Mouse (Mus musculus): ENCODE measurements at regions not wholly inside any gene's neighbourhood (a gene's known extent, or its start where the extent isn't known, plus 50 kb on each side); places are given as distances from the start of the nearest gene placed in this dataset.

- DNase-seq (ENCODE audit: low read depth, low spot score), result no peak
These were observed 233.7 kb upstream of the Ldb2 start for GRCm38 (mm10) chr5:45033146-45033545.

GRCm38 (mm10) chr5:45027876-45028275, 228.4 kb upstream of the Ldb2 start:
- no peak for DNase-seq (ENCODE audit: low read depth, low spot score)

GRCm38 (mm10) chr5:45025383-45025782, 225.9 kb upstream of the Ldb2 start:
- no peak for DNase-seq (ENCODE audit: low read depth, low spot score)

- no peak for DNase-seq (ENCODE audit: low read depth, low spot score)
These were observed 208.4 kb upstream of the Ldb2 start for GRCm38 (mm10) chr5:45007930-45008329.

GRCm38 (mm10) chr5:45000996-45001395, 201.5 kb upstream of the Ldb2 start:
- DNase-seq (ENCODE audit: low read depth, low spot score), result no peak

- no peak for DNase-seq (ENCODE audit: low read depth, low spot score)
These were observed 199.6 kb upstream of the Ldb2 start for GRCm38 (mm10) chr5:44999032-44999431.

GRCm38 (mm10) chr5:44975456-44976195, 176.1 kb upstream of the Ldb2 start:
- peak; percentile 66 for DNase-seq (ENCODE audit: low read depth, low spot score)

- peak; percentile 87 for DNase-seq (ENCODE audit: low read depth, low spot score)
These were observed 143.8 kb upstream of the Ldb2 start for GRCm38 (mm10) chr5:44943023-44943921.

- no peak for DNase-seq (ENCODE audit: low read depth, low spot score)
These were observed 143.1 kb upstream of the Ldb2 start for GRCm38 (mm10) chr5:44942575-44942974.

GRCm38 (mm10) chr5:44925476-44925875, 126.0 kb upstream of the Ldb2 start:
- no peak for DNase-seq (ENCODE audit: low read depth, low spot score)

- DNase-seq (ENCODE audit: low read depth, low spot score), result peak; percentile 73
These were observed 122.8 kb upstream of the Ldb2 start for GRCm38 (mm10) chr5:44922129-44922775.

- no peak for DNase-seq (ENCODE audit: low read depth, low spot score)
These were observed 118.3 kb upstream of the Ldb2 start for GRCm38 (mm10) chr5:44917816-44918213.

GRCm38 (mm10) chr5:44917173-44917815, 117.8 kb upstream of the Ldb2 start:
- DNase-seq (ENCODE audit: low read depth, low spot score), result no peak

- DNase-seq (ENCODE audit: low read depth, low spot score), result no peak
These were observed 103.1 kb upstream of the Ldb2 start for GRCm38 (mm10) chr5:44902541-44902940.

- no peak for DNase-seq (ENCODE audit: low read depth, low spot score)
These were observed 87.1 kb upstream of the Ldb2 start for GRCm38 (mm10) chr5:44886566-44887070.

- DNase-seq (ENCODE audit: low read depth, low spot score), result no peak
These were observed 77.5 kb upstream of the Ldb2 start for GRCm38 (mm10) chr5:44876946-44877345.

GRCm38 (mm10) chr5:44872243-44872642, 72.8 kb upstream of the Ldb2 start:
- DNase-seq (ENCODE audit: low read depth, low spot score), result no peak

GRCm38 (mm10) chr5:44863887-44864286, 64.4 kb upstream of the Ldb2 start:
- no peak for DNase-seq (ENCODE audit: low read depth, low spot score)

- no peak for DNase-seq (ENCODE audit: low read depth, low spot score)
These were observed 63.9 kb upstream of the Ldb2 start for GRCm38 (mm10) chr5:44863349-44863748.

GRCm38 (mm10) chr5:44854189-44854588, 54.7 kb upstream of the Ldb2 start:
- DNase-seq (ENCODE audit: low read depth, low spot score), result peak; percentile 14
